Mouse (Mus musculus) cerebellum, adult 8-10 months (tissue): ENCODE measurements at regions not wholly inside any gene's neighbourhood (a gene's known extent, or its start where the extent isn't known, plus 50 kb on each side); places are given as distances from the start of the nearest gene placed in this dataset.
A peak's percentile ranks its signal among the peaks of the same experiment; 100 is the strongest.

Experiments
- DNase-seq: peaks from one replicate; pipeline ENCODE4 v3.0.0; 2022

DNA sequence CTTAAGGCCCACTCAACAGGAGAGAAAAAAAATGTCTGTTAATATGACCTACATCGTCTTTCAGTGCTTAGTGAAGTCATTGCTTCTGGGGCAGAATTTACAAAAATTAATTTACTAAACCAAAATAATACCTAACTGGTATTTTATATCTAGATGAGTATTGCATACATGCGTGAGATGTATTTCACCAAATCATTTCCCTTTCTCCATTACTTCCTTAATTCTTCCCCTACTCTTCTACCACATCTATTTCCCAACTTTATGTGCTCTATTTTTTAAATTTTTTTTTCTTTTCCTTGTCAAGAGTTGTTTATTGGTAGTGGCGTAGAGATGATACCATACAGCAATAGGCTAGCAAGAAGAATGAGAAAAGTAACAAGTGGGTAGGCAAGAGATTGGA lies 536.7 kb downstream of the Flrt2 start:
- DNase-seq: no peak

DNA sequence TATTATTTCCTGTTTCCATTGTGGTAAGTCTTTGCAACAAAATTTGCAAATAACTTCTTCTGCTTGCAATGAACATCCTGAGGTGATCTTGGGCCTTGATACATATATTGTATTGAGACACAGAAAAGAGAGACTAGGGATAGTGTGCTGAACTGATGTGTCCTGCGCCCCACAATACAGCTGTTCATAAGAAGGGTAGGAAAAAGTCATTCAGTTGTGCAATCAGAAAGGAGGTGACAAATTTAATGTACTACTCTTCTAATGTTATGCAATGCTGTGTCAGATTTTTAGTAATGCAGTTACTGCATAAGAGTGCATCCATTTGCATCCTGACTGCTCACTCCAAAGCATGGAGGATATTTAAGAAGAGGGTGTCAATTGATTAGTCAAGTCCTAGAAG lies 543.5 kb downstream of the Flrt2 start:
- no peak for DNase-seq

DNA sequence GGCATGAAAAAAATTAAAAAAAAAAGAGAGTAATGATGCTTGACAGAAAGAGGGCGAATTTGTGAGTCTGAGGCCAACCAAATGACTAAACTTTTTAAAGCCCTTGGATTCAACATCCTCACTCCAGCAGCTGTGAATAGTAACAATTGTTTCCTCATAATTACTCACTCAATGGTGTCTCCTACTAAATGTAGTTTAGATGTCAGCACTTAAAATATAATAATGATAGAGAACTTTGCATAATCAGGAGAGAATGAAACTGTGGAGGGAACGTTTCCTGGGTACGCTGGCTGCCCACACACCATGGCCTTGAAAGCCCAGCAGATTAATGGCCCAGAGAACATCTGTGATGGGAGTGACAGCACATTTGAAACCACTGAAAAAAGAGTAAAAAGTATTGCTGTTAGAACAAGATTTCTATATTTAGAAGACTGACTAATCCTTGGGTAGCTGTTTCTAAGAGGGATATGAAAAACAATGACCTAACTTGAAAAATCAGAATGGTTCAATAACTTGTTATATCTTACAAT lies 544.0 kb downstream of the Flrt2 start:
- DNase-seq: no peak

DNA sequence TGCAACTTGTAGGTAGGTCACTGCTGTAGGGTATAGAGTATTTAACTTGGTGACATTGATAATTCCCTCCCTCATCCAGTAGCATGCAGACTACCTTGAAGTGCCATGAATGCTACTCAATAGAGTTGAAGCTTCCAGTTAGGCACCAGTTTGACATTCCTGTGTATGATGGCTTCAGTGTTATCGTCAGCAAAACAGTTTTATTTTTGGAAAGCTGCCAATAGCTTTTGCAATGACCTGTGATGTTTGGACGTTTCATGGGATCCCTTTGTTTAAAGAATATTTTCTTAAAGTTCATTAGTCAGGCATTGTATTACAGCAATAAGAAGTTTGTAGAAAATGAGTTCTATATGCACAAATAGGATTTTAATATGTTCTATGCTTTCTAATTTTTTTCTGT lies 547.6 kb downstream of the Flrt2 start:
- no peak for DNase-seq

DNA sequence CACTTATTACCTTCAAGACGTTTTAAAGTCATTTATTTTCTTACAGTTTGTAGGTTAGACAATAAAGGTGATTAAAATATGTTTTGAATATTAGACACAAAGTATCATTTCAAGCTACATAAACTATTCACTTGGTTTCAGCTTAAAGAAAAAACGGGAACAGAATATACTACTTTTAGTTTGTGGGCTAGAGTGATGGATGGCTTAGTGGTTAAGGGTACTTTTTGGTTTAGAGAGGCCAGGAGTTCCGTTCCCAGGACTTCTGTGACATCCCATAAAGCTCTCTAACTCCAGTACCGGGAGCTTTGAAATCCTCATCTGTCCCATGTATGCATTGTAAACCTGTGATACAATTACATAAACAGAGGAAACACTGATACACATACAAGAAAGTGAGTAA lies 570.0 kb downstream of the Flrt2 start:
- DNase-seq: no peak

DNA sequence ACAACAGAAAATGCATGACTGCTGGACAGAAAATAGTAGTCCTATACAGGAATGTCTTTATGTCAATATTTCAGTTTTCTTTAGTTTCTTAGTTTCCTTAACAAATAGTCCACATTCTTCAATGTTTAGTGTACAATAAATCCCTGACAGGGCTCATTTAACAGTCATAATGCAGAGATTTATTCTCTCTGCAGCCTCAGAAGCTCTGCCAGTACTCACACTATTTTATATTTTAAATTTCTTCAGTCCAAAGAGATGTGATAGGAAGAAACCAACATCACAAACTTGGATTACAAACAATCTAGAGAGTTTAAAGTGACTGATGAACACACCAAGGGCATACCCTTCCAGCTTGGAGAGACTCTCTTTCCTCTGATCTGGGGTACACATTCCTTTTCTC lies 583.9 kb downstream of the Flrt2 start:
- DNase-seq: no peak

DNA sequence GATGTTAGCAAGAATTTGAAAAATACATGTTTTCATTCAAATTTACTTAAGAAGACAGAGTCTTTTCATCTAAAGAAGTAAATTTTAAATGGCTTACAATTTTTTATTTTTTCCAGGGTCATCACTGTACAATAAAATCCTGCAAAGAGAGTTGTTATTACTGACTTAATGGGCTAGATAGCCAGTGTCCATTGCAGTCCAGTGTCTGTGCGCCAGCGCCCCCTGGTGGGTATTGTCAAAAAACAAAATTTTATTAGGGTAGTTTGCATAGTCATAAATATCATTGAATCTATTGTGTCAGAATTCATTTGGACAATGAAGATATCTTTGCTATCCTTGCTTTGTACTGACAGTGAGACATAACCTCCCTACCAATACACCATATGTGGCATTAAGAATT lies 619.1 kb downstream of the Flrt2 start:
- DNase-seq: peak; percentile 3

DNA sequence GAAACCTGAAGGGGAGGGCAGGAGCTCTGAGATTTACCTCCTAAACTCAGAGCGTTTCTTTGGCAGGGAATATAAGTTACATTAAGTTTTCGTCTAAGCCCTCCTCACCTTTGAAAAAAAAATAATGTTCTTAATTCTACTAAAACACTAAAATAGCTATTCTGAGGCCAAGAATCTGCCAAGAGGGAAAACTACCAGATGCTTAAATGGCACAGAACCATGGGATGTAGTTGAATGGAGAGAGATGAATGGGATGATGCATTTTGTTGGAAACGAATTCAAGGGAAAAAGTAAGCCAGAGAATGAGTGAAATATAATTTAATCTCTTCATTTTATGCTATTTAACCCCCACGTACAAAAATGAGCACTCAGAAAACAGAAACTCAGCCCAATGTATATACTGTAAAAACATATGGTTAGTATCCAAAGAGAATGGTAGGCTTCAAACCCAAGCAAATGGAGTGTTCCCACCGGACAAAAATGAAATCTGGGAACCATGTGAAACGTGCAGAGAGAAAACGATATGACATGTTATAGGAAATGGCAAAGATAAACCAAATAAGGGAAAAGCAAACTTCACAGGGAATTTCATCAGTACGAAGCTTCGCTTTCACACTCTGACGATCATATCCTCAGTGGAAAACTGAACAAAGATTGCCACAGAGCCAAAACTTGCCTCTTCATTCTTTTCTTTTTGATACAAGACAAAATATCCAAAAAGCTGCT lies 631.2 kb downstream of the Flrt2 start:
- DNase-seq: no peak

DNA sequence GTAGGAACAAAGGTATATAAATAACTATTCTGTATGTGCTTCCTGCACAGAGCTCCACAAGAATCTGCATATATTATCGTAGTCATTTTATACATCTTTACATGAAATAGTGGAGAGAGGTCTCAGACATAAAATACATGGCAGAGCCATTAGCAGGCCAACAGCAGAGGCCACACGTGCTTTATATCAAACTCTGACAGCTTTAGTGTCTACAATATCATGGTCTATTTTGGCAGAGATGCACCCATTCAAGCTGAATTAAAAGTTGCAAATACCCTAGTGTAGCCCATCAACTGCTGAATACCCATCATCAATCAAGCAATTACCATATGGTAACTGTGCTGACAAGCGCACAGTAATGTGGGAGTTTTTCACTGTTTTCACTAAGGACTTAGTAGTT lies 659.1 kb downstream of the Flrt2 start:
- DNase-seq: no peak

DNA sequence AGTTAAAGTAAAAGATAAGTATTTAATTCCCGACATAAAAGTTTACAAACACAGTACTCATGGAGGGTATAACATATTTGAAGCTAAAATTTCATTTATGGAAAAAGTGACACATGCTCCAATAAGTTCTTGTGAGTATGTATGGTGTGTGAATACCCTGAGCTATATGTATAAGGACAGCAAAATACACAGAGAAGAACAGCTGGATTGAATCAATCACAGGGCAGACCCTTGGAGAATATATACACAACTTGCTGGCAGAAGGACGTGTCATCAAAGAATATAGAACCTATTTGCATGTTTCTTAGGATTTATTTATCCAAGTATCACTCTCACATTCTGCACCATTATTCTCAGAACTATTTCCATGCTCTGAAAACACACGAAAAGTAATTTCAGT lies 686.9 kb downstream of the Flrt2 start:
- no peak for DNase-seq

DNA sequence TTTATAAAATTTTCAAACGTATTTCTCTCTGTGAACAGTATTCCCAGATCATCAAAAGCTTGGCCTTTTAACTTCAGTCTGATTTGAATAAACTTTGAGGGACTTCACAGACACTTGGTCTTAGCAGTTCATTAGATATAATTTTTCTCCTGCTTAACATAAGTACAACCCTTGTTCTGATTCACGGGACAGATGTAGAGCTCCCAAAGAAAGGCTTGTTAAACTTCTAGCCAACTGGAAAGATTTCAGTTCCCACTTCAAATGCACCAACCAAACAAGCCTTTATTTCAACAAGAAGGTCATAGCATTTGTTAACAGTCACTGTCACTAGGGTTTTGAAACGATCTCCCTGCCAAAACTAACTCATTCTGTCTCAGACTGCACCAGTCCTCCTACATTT lies 727.1 kb downstream of the Flrt2 start:
- DNase-seq: no peak

DNA sequence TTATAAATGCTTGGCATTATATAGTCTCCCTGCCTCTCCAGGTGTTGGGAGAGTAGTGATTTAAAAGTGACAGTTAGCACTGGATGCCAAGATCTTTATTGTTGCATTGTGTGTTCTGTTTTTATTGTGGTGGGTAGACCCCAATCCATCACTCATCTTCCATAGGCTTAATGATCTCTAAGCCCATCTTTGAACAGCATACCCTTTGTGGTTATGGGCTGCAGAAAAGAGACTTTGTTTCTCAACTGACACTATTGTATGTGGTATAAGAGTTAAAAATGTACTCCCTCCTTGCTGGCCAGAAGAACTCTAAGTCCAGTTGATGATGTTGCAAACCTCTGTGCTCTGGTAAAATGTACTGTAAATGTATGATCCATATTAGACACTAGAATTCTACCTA lies 727.5 kb downstream of the Flrt2 start:
- no peak for DNase-seq

DNA sequence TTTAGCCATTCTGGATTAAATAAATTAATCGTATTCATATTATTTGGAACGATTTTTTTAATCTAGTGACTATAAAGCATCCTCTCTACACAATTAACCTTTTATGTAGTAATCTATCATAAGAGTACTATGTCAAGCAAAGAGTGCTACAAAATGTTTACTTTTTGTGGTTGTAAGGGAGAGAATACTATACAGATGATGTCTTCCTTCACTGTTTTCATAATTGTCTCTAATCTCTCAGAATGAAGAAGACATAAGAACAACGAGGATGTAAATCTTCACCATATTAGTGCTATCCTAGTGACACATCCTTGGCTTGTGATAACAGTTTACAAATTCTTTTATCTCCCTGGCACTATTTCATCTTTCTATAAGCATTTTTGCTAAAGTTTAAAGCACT lies 735.6 kb downstream of the Flrt2 start:
- no peak for DNase-seq

DNA sequence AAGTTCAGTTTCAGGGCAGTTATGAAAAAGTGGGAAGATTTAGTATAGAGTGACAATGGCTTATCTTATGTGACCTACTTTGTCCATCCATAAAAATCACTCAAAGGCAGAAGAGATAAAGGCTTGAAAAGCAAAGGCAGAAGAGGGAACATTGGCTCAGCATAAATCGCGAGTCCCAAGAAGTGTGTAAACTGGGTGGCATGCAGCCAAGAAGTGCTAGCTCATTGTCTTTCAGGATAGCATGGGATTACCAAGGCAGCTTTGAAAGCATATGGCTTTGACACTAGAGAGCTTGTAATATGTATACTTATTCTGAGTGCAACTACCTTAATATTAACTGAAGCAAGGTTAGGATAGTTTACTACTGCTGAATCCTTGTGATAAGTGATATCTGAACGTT lies 750.5 kb downstream of the Flrt2 start:
- no peak for DNase-seq

DNA sequence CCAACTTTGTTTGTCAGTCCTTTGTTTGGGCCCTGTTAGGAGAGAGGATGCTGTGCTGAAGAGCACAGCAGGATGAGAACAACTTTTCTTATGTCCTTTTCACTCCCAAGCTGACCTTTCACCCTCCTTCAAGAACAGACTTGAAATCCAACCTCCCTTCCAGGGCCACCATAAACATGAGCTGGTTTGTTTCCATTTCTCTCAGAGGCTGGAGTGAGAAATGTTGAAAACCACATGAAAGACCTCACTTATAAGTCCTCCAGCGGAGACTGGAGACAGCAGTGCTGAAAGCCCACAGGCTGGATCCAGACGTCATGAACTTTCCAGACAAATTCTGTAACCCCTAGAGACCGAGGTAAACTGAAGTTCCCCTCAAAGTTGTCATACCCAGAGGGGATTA lies 761.3 kb downstream of the Flrt2 start:
- no peak for DNase-seq

DNA sequence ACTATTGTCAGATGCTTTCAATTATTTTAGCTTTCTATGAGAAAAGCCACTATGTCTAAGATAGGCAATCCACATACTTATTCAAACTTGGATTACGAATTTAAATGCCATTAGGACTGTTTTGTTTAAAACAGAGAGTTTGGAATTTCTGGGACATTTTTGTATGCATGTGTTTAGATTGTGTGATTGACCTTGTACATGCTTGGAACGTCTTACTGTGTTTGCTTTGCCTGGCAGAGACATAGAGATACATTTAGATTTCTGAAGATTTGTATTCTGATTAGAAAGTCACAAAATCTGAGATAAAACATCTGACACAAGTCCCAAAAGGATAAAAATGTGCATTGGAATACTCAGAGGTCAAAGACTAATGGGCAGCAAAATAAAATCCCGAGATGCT lies 784.3 kb downstream of the Flrt2 start:
- DNase-seq: no peak

DNA sequence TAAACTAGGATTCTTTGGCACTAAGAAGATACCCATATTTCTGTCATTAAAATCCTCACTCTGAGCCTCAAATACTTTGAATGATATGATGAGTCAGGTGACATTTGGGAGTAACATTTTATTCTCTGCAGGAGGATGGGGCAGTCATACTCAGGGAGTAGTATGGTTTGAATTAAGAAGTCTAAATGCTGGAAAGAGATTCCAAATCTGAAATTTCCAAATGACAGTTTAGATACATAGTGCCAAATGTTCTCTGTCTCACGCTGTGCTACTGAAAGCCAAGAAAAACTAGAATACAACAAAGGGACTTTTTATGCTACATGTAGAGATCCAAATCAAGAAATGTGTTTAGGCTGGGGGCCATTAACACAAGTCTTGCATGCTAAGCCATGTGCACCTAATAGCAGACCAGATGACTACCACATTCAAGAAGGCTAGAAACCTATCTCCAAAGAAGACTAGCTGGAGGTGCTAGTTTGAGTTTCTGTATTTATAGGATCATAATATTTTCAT lies 796.5 kb downstream of the Flrt2 start:
- no peak for DNase-seq

DNA sequence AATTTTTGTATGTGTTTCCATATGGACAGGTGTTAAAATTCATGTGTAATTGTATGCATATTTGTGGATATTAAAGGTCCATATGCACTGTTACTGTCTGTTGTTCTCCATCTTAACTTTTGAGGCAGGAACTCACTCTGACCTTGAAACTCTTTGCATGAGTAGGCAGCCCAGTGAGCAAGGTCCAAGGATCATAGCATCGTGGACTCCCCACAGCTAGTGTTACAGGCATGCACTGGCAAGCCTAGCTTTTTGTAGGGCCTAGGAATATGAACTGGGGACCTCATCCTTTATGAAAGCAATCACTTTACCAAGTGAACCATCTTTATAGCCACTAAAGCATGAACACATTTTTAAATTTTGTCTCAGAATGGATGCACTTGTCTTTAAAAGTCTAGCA lies 817.6 kb downstream of the Flrt2 start:
- no peak for DNase-seq

DNA sequence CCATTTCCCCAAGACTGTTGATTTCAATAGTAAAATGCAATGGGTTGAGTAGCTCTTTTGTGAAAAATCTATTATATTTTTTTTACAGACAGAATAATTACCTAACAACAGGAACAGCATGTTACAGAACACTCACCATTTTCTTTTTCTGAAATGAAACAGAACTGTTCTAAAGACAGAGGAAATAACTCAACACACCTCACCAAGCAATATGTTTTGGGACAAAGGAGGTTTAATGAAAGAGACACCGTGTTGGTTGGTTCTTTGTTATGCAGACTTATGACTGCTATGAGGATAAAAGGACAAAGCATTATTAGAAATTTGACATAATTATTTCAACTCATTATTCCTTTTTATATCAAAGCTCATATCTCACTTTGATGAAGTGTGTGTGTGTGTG lies 866.8 kb downstream of the Flrt2 start:
- no peak for DNase-seq

DNA sequence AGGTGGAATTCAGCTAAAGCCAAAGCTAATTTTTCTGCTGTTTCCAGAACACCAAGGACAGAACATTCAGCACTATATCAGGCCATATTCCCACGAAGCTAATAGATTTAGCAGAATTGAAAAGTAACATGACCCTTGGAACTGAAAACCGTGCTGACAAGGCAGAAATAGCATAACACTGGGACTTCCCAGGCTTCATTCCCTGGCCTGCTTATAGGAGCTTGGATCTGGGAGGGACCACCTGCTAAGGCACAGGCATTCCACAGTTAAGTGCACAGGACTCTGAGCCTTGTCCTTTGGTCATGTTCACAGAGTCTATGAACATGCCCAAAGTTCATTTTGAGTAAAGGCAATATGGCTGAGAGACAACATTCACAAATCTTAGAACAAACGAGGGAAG lies 902.8 kb downstream of the Flrt2 start:
- DNase-seq: no peak

DNA sequence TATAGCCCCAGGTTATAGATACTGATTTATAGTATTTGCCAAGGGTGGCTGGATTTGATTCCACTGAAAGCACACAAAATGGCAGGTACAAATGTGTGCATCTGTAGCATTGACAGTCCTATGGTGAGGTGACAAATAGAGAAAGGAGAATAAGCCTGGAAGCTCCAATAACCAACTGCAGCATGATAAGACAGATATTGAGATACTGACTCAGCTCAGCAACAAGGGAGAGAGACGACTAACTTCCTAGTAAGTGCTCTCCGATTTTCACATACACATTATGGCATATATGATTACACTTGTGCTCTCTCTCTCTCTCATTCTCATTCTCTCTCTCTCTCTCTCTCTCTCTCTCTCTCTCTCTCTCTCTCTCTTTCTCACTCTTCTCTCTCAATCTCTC lies 923.1 kb downstream of the Flrt2 start:
- DNase-seq: no peak

DNA sequence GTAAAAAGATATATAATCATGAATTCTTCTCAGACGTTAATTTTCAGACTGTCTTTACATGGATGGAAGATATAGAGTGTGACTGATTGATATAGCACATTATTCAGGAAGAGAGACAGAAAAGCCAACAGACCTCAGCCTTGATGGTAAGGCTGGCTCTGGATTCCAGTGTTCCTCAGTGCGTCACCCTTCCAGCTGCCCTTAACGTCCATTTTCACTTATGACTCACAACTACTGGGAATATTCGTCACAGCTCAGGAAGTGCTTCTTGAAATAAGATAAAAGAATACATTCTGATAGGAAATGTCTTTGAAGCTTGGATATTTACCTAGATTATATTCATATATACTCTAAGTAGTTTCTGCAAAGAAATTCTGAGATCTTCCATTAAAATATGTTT lies 923.8 kb downstream of the Flrt2 start:
- DNase-seq: no peak

DNA sequence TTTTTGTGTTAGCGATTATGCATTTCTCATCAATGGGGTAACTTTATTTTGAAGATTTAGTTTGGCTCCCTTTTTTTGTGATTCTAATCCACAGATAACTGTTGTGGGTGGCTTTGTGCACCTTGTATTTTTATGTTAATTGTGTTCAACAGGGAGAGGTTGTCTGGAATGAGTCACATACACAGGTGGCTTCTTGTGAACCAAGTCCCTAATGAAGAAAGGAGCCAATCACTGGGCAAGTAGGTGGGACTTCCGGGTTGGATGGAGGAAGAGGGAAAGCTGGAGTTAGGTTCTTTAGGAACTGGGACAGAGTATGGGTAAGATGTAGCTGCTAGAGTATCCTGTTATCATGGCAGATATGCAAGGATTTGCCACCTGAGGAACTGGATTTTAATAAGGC lies 925.2 kb downstream of the Flrt2 start:
- DNase-seq: no peak
